ENCODE assay signal across 9 mouse cellular contexts in the genomic region with DNA sequence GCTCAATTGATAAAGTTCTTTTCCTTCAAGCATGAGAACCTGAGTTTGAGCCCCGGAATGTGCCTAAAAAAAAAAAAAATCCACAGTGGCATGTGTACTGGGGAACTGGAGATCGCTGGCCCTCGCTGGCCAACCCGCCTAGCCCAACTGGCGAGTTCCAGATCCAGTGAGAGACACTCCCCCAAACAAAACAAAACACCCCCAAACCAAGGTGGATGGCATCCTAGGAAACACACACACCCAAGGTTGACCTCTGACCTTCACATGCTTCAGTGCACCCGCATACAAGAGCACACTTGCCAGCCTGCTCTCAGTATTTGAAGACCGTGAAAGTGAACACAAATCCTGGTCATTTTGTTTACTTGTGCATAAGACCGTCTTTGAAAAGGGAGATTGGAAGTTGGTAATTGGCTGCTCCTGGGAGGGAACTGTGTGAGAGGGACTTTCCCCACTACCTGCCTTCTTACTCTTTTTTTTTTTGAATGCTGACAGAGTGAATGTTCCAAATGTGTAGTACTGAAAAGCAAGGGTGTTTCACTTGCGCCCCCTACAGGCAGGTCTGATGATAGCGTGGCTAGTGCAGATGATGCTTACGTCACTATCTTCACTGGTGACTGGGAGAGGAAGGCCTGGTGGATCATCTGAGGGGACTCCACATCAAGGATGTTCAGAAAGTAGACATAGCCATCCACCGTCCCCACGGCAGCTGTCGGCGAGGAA. TPM values are rescaled to one million over a fixed set of nuclear protein-coding genes. Genes with fewer than 3 reads are reported as not detected.
DNase-seq lines count a peak whose midpoint lies in the region; ATAC-seq and TF ChIP-seq lines count a peak whose summit lies in the region.
"Had no signal": no experiment of that assay in that cellular context is flagged by ENCODE, and none has a peak within 500 bp of the region (broad histone marks: within the 10 kb centered on the region; RNA-seq: fewer than 3 reads in every experiment).

No protein-coding gene starts in this region.

- 0 out of 2 replicates have a peak, but pooled peaks have one; percentile 22 for ATAC-seq in midbrain, embryonic 11.5 days (ENCODE audit: low FRiP score)
- ATAC-seq in midbrain, embryonic 15.5 days (replicated peaks), result no peak
- ATAC-seq in kidney, embryonic 16.5 days (ENCODE audit: low FRiP score, low TSS enrichment), result peak; percentile 27; the same call in 1 of the 2 replicates

- peak; percentile 91 for DNase-seq in midbrain, embryonic 11.5 days (ENCODE audit: low spot score, missing footprints)
- peak; percentile 79 for DNase-seq in brain, adult 2 months (ENCODE audit: low read depth, low spot score)
- peak; percentile 61 for DNase-seq in forelimb bud, embryonic 11.5 days (ENCODE audit: low read depth, low spot score)
- peak; percentile 17 for DNase-seq in liver, adult 2 months (ENCODE audit: extremely low read depth, low read depth, low spot score)
- peak; percentile 86 for DNase-seq in retina, embryonic 14.5 days (ENCODE audit: low spot score)
- peak; percentile 80 for DNase-seq in thymus, postnatal 14 days

- H3K4me2 ChIP-seq in midbrain, embryonic 11.5 days, result no peak overlapping the region
- no peak overlapping the region for H3K4me2 ChIP-seq in midbrain, embryonic 15.5 days
- H3K4me2 ChIP-seq in kidney, embryonic 16.5 days (replicated peaks; ENCODE audit: low read depth, low read length), result 0 out of 2 replicates have a peak overlapping the region, but pooled peaks have one; percentile 10
- H3K4me2 ChIP-seq: heart, embryonic 13.5 days had no signal

- H3K9ac ChIP-seq in midbrain, embryonic 11.5 days (ENCODE audit: low read length), result no peak overlapping the region
- no peak overlapping the region for H3K9ac ChIP-seq in midbrain, embryonic 15.5 days
- H3K9ac ChIP-seq in kidney, embryonic 16.5 days (replicated peaks; ENCODE audit: low read length), result no peak overlapping the region
- H3K9ac ChIP-seq in liver, adult 2 months (ENCODE audit: low read depth, low read length), result no peak overlapping the region
- H3K9ac ChIP-seq: heart, embryonic 13.5 days had no signal

- H3K9me3 ChIP-seq in midbrain, embryonic 11.5 days (ENCODE audit: control insufficient read depth, low read length), result no peaks in the 10 kb centered on the region
- no peaks in the 10 kb centered on the region for H3K9me3 ChIP-seq in midbrain, embryonic 15.5 days
- no peaks in the 10 kb centered on the region for H3K9me3 ChIP-seq in kidney, embryonic 16.5 days (ENCODE audit: low read length)
- H3K9me3 ChIP-seq: heart, embryonic 13.5 days had no signal

- H3K79me2 ChIP-seq in liver, adult 2 months (ENCODE audit: control insufficient read depth, insufficient read depth, low read length), result no peaks in the 10 kb centered on the region

- TF ChIP-seq CTCF in liver, adult 2 months (IDR thresholded peaks at IDR 0.05; ENCODE audit: low read depth, low read length), result peak; percentile 59; the same call in 1 of the 2 replicates

- no peak for TF ChIP-seq POLR2A in liver, adult 2 months (IDR thresholded peaks at IDR 0.05; ENCODE audit: extremely low read depth, insufficient read depth, low read length)

- WGBS in midbrain, embryonic 11.5 days, result 25% methylated on average over 15 of the region's 15 CpGs
- WGBS in midbrain, embryonic 15.5 days, result 36% methylated on average over 15 of the region's 15 CpGs
- 46% methylated on average over 15 of the region's 15 CpGs for WGBS in kidney, embryonic 16.5 days
- WGBS in liver, adult 2 months, result 56% methylated on average over 15 of the region's 15 CpGs

- peaks cover 5% of the 10 kb centered on the region; the same call in 1 of the 2 replicates for H3K4me1 ChIP-seq in midbrain, embryonic 11.5 days (ENCODE audit: control insufficient read depth, insufficient read depth, low read length)
- no peaks in the 10 kb centered on the region for H3K4me1 ChIP-seq in midbrain, embryonic 15.5 days
- H3K4me1 ChIP-seq in kidney, embryonic 16.5 days (ENCODE audit: insufficient read depth, low read length), result 0 out of 2 replicates have a peak, but pooled peaks cover 4% of the 10 kb centered on the region
- no peaks in the 10 kb centered on the region for H3K4me1 ChIP-seq in liver, adult 2 months (ENCODE audit: control insufficient read depth, insufficient read depth, low read length)
- H3K4me1 ChIP-seq: heart, embryonic 13.5 days had no signal

- no peak overlapping the region for H3K27ac ChIP-seq in midbrain, embryonic 11.5 days (ENCODE audit: low read depth, low read length)
- no peak overlapping the region for H3K27ac ChIP-seq in midbrain, embryonic 15.5 days
- no peak overlapping the region for H3K27ac ChIP-seq in kidney, embryonic 16.5 days (ENCODE audit: low read length)
- H3K27ac ChIP-seq in liver, adult 2 months (replicated peaks; ENCODE audit: insufficient read depth, low read depth, low read length), result no peak overlapping the region
- H3K27ac ChIP-seq: heart, embryonic 13.5 days had no signal

- H3K4me3 ChIP-seq in midbrain, embryonic 11.5 days (ENCODE audit: low read depth, low read length), result no peak overlapping the region
- H3K4me3 ChIP-seq in midbrain, embryonic 15.5 days, result no peak overlapping the region
- H3K4me3 ChIP-seq in kidney, embryonic 16.5 days (ENCODE audit: low read length), result no peak overlapping the region
- no peak overlapping the region for H3K4me3 ChIP-seq in liver, adult 2 months (ENCODE audit: insufficient read depth, low read depth, low read length)
- H3K4me3 ChIP-seq: heart, embryonic 13.5 days had no signal

- no peaks in the 10 kb centered on the region for H3K36me3 ChIP-seq in midbrain, embryonic 11.5 days (ENCODE audit: control insufficient read depth, insufficient read depth, low read length)
- no peaks in the 10 kb centered on the region for H3K36me3 ChIP-seq in midbrain, embryonic 15.5 days (replicated peaks)
- no peaks in the 10 kb centered on the region for H3K36me3 ChIP-seq in kidney, embryonic 16.5 days (ENCODE audit: insufficient read depth, low read length)
- no peaks in the 10 kb centered on the region for H3K36me3 ChIP-seq in liver, adult 2 months (ENCODE audit: control insufficient read depth, insufficient read depth, low read length)
- H3K36me3 ChIP-seq: heart, embryonic 13.5 days had no signal

- no peaks in the 10 kb centered on the region for H3K27me3 ChIP-seq in midbrain, embryonic 11.5 days (ENCODE audit: control insufficient read depth, insufficient read depth, low read length)
- H3K27me3 ChIP-seq in midbrain, embryonic 15.5 days (replicated peaks), result no peaks in the 10 kb centered on the region
- H3K27me3 ChIP-seq in kidney, embryonic 16.5 days (ENCODE audit: insufficient read depth, low read length), result no peaks in the 10 kb centered on the region
- H3K27me3 ChIP-seq in liver, adult 2 months (ENCODE audit: control insufficient read depth, insufficient read depth, low read length), result no peaks in the 10 kb centered on the region
- H3K27me3 ChIP-seq: heart, embryonic 13.5 days had no signal

RNA-seq across cellular contexts. Expression of a gene that starts 59.6 kb away (rescaled TPM):
- polyA plus RNA-seq in midbrain, embryonic 11.5 days (2014; fragmentation: Nextera tagmentation; extraction: Ambion mirVana), result 78.9 and 81.1 TPM in 2 replicates
- 136 and 139 TPM in 2 replicates for polyA plus RNA-seq in midbrain, embryonic 15.5 days (2015; fragmentation: Nextera tagmentation; extraction: Ambion mirVana)
- polyA plus RNA-seq in kidney, embryonic 16.5 days (2015; fragmentation: Nextera tagmentation; extraction: Ambion mirVana), result 130 and 134 TPM in 2 replicates
- total RNA-seq in liver, adult 2 months (2014; rRNA removed), result 149 and 176 TPM in 2 replicates
- 116 and 123 TPM in 2 replicates for polyA plus RNA-seq in liver, adult 2 months (2012; rRNA removed)

Comparison
In these comparisons a context has a peak if more than half of its experiments do, and no peak if none do; other contexts are left out.
1. DNase-seq: peak in every context shown above with its lines; median percentile 91 in midbrain, embryonic 11.5 days; 86 in retina, embryonic 14.5 days; 80 in thymus, postnatal 14 days; 79 in brain, adult 2 months; 61 in forelimb bud, embryonic 11.5 days; 17 in liver, adult 2 months.